Mouse (Mus musculus) midbrain, embryonic 14.5 days (tissue): Measurements from ENCODE around the gene Alox12. TPM values are rescaled to one million over a fixed set of nuclear protein-coding genes. Genes with fewer than 3 reads are reported as not detected.

ENCODE experiments used
- ATAC-seq: fragments of 200-750 bp; cut with Nextera tagmentation; 2 replicates; pipeline ENCODE4 v1.8.0; 2017; ENCODE audit warnings: moderate number of reproducible peaks, moderate library complexity; ENCODE audit not compliant: low FRiP score, low TSS enrichment
- DNase-seq: peaks from one replicate; pipeline ENCODE4 v3.0.0-alpha.2; 2015
- H3K27ac ChIP-seq: fragments of 300-500 bp; sonication (generic); replicated peaks from 2 replicates; pipeline ENCODE4 v1.5.1; 2014; ENCODE audit warnings: mild to moderate bottlenecking, low read depth, low read length, moderate library complexity
- H3K27me3 ChIP-seq: fragments of 300-500 bp; sonication (generic); 2 replicates; pipeline ENCODE4 v1.6.1; 2014; ENCODE audit warnings: low read length, control low read depth, mixed read lengths; ENCODE audit not compliant: control insufficient read depth, insufficient read depth
- H3K36me3 ChIP-seq: fragments of 300-500 bp; sonication (generic); 2 replicates; pipeline ENCODE4 v1.6.1; 2014; ENCODE audit warnings: low read length, control low read depth; ENCODE audit not compliant: control insufficient read depth, insufficient read depth
- H3K4me1 ChIP-seq: fragments of 300-500 bp; sonication (generic); 2 replicates; pipeline ENCODE4 v1.6.1; 2014; ENCODE audit warnings: mild to moderate bottlenecking, antibody characterized with exemption, low read length, control low read depth; ENCODE audit not compliant: control insufficient read depth, insufficient read depth
- H3K4me2 ChIP-seq: fragments of 300-500 bp; sonication (generic); 2 replicates; pipeline ENCODE4 v1.6.1; 2014; ENCODE audit warnings: mild to moderate bottlenecking, low read length, moderate library complexity
- H3K4me3 ChIP-seq: fragments of 300-500 bp; sonication (generic); replicated peaks from 2 replicates; pipeline ENCODE4 v1.5.1; 2014; ENCODE audit warnings: low read depth, low read length
- H3K9ac ChIP-seq: fragments of 300-500 bp; sonication (generic); replicated peaks from 2 replicates; pipeline ENCODE4 v1.6.1; 2014; ENCODE audit warnings: mild to moderate bottlenecking, low read length, moderate library complexity
- H3K9me3 ChIP-seq: fragments of 300-500 bp; sonication (generic); 2 replicates; pipeline ENCODE4 v1.6.1; 2016; ENCODE audit warnings: low read length, control low read depth, mixed read lengths; ENCODE audit not compliant: control insufficient read depth
- WGBS: fragments of 180-500 bp; shearing (Covaris S2); extraction: QIAGEN DNeasy Blood & Tissue Kit; methylation state at CpG from one replicate; pipeline ENCODE4 v1.1.7; 2014; 5-methylcytosine and 5-hydroxymethylcytosine counted together
- polyA plus RNA-seq: library from polyadenylated mRNA; unstranded; fragments of >200 nt; fragmentation: Nextera tagmentation; extraction: Ambion mirVana; gene quantifications from 2 replicates; pipeline ENCODE4 v1.2.1, GENCODE M21; 2014

The Alox12 gene
- polyA plus RNA-seq, 1 experiment from 2014 or later: 0.33 TPM

DNA sequence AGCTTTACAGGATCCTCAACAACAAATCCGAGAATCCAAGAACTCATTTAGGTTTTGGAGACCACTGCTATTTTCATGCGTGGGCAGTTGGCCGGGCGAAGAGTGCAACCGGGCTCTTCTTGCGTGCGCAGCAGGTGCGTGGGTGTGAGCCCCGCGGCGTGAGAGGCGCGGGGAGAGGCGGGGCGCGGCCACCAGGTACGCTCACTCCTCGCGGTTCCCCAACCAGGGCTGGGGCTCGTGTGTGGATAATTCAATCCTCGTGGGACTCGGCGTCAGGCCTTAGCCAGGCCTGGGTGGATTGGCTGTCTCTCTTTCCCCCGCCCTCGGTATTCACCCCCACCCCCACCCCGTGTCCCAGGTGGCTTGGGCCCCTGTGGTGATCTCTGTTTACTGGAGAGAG is 41.4 kb downstream of the Alox12 start:
- WGBS: 4% methylated on average over 26 of the region's 26 CpGs

DNA sequence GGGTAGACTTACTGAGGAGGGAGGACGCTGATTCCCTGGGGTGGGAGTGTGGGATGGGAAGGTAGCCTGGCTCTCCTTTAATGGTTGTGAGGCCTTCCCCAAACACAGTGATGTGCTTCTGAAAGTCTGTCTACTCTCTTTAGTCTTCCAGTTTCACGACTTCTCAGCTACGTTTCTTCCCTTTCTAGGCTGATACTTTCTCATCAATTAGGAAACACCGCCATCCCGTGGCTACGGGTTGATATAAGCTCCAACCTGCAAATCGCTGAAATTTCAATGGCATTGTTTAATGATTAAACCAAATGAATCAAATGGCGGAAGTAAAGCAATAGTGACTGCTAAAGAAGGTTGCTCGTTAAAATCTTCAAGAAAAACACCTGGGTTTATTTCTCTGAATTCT is 42.3 kb downstream of the Alox12 start:
- H3K4me1 ChIP-seq: peaks cover 17% of the 10 kb centered on the region; the same call in 1 of the 2 replicates
- peaks cover 12% of the 10 kb centered on the region; the same call in 1 of the 2 replicates for H3K36me3 ChIP-seq
- ATAC-seq (no peak), DNase-seq (peak; percentile 90)
- H3K4me2 ChIP-seq: peak overlapping the region; percentile 62; the same call in 1 of the 2 replicates
- no peak overlapping the region for H3K9ac ChIP-seq
- no peak overlapping the region for H3K27ac ChIP-seq
- WGBS: 13% methylated on average over 9 of the region's 9 CpGs
- peaks cover 49% of the 10 kb centered on the region for H3K27me3 ChIP-seq
- H3K9me3 ChIP-seq: no peaks in the 10 kb centered on the region
- H3K4me3 ChIP-seq: no peak overlapping the region

More for the DNA sequence above, 41.4 kb downstream of the Alox12 start:
- ATAC-seq: peak; percentile 24; the same call in 1 of the 2 replicates
- Histone ChIP-seq H3K9ac (peak overlapping the region; percentile 46), H3K9me3 (no peaks in the 10 kb centered on the region), H3K27me3 (peaks cover 49% of the 10 kb centered on the region), H3K27ac (no peak overlapping the region), H3K4me2 (peak overlapping the region; percentile 62), H3K36me3 (peaks cover 15% of the 10 kb centered on the region; the same call in 1 of the 2 replicates), H3K4me1 (peaks cover 24% of the 10 kb centered on the region), H3K4me3 (peak overlapping the region; percentile 36)
- DNase-seq: peak; percentile 55

DNA sequence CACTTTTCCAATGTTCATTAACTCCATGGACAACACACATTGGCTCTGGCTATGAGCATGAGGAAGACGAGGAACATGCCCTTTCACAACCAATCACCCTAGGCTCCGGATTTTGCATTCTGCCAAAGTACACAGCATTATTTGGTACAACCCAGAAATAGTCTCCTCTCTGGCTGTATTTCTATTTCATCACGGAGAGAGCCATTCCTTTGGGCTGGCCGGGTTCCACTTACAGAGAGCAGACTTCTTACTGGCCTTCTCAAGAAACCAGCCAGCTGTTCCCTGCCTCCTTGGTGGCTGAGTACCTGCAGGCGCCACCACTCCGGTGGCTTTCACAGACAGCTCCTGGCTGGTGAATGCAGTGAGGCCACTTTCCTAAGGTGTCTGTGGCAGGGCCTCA is 42.7 kb downstream of the Alox12 start, which contains the start of gene Slc16a11:
Slc16a11 (plus strand) TSS at position 330 of the 400 bp plus-strand sequence.
- H3K4me1 ChIP-seq: peaks cover 17% of the 10 kb centered on the region; the same call in 1 of the 2 replicates
- H3K9me3 ChIP-seq: no peaks in the 10 kb centered on the region
- ATAC-seq: no peak
- peaks cover 9% of the 10 kb centered on the region; the same call in 1 of the 2 replicates for H3K36me3 ChIP-seq
- H3K4me3 ChIP-seq: peak within 1 kb of the TSS; percentile 36
- DNase-seq: no peak
- peak within 1 kb of the TSS; percentile 46; the same call in 1 of the 2 replicates for H3K9ac ChIP-seq
- peaks cover 49% of the 10 kb centered on the region for H3K27me3 ChIP-seq
- H3K27ac ChIP-seq: no peak within 1 kb of the TSS
- peak within 1 kb of the TSS; percentile 62 for H3K4me2 ChIP-seq
- WGBS: 67% methylated on average over 6 of the region's 6 CpGs

DNA sequence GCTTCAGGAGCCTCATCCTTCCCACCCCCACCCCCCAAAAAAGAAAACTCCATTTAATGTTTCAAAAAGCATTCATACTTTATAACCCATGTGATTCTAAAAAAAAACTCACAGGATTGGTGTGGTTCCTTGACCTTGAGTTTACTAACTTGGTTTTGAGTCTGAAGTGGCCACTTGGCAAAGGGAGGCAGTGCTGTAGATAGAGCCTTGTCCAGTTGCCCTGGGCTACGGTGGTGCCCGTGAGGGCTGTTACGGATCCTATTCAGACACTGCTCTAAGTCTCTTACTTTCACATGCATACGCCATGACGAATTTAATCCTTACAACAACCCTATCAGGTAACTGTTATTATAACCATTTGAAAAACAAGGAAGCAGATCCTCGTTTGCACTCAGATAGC is 43.2 kb downstream of the Alox12 start:
- Histone ChIP-seq H3K9ac (no peak overlapping the region), H3K4me1 (peaks cover 17% of the 10 kb centered on the region; the same call in 1 of the 2 replicates), H3K27me3 (peaks cover 47% of the 10 kb centered on the region), H3K4me2 (no peak overlapping the region), H3K36me3 (peaks cover 4% of the 10 kb centered on the region; the same call in 1 of the 2 replicates), H3K27ac (no peak overlapping the region), H3K9me3 (no peaks in the 10 kb centered on the region), H3K4me3 (no peak overlapping the region)
- WGBS: 64% methylated on average over 6 of the region's 6 CpGs
- ATAC-seq (no peak), DNase-seq (no peak)

DNA sequence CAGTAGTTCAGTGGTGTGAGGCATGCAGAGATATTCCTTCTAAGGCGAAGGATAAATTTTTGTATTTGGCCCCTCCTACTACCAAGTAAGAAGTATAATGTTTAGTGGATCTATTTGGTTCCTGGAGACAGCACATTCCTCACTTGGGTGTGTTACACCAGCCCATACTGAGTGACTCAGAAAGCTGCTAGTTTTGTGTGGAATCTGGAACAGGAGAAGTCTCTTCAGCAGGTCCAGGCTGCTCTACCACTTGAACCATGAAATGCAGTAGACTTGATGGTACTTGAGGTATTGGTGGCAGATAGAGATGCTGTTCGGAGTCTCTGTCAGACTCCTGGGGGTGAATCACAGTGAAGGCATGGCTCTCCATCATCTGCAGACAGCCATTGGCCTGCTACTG is 44.5 kb downstream of the Alox12 start:
- DNase-seq (no peak), ATAC-seq (no peak)
- Histone ChIP-seq H3K4me1 (peaks cover 17% of the 10 kb centered on the region; the same call in 1 of the 2 replicates), H3K9ac (no peak overlapping the region), H3K36me3 (no peaks in the 10 kb centered on the region), H3K27me3 (peaks cover 35% of the 10 kb centered on the region), H3K4me2 (no peak overlapping the region), H3K9me3 (no peaks in the 10 kb centered on the region), H3K4me3 (no peak overlapping the region), H3K27ac (no peak overlapping the region)
- 95% methylated on average over 2 of the region's 2 CpGs for WGBS

DNA sequence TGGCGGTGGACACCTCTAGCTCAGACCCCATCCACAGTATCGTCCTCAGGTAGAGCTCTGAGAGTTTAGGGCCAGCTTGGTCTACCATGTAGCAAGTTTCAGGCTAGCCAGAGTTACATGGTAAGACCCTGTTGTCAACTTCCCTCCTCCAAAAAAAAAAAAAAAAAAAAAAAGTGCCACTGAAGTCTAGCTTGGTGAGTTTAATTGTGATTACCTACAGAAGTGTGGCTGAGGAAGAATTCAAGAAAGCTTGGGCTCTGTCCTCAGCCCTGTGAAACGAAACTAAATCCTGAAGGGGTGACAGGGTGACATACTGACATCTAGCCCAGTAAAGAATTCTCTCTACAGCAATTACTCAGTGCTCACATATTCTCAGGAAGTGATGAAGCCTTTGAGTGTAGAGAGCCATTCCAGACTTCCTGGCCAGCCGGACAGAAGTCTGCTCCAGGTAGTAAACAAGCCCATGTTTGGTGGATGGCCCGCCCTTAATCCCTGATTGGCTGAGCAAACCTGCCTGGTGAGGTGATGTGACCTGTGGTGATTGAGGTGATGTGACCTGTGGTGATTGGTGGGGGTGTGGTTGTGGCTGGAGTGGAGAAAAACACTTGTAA is 46.3 kb downstream of the Alox12 start:
- no peak overlapping the region for H3K4me3 ChIP-seq
- 0 out of 2 replicates have a peak, but pooled peaks cover 4% of the 10 kb centered on the region for H3K4me1 ChIP-seq
- no peaks in the 10 kb centered on the region for H3K9me3 ChIP-seq
- no peak overlapping the region for H3K27ac ChIP-seq
- no peak for DNase-seq
- H3K36me3 ChIP-seq: no peaks in the 10 kb centered on the region
- peaks cover 17% of the 10 kb centered on the region for H3K27me3 ChIP-seq
- no peak for ATAC-seq
- no peak overlapping the region for H3K9ac ChIP-seq
- 78% methylated on average over 5 of the region's 5 CpGs for WGBS
- no peak overlapping the region for H3K4me2 ChIP-seq

DNA sequence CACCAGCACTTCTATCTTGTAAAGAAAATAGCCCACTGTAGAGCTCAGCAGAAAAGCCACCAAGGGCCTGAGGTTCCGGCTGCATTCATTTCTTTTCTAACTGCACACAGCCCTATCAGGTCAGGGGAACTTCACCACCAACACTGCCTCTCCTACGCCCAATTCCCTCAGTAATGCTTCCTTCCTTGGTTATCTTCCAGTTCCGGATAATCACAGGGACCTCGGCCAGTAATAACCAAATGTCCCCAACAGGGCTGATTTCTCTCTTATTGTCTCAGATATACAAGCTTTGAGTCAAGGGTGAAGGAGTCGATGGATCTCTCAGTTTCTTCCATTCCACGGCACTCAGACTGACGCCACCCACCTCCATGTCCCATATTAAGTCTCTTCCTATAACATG is 47.9 kb downstream of the Alox12 start:
- Histone ChIP-seq H3K36me3 (no peaks in the 10 kb centered on the region), H3K4me3 (no peak overlapping the region), H3K9me3 (no peaks in the 10 kb centered on the region), H3K27me3 (0 out of 2 replicates have a peak, but pooled peaks cover 4% of the 10 kb centered on the region), H3K9ac (no peak overlapping the region), H3K4me2 (no peak overlapping the region), H3K27ac (no peak overlapping the region), H3K4me1 (no peaks in the 10 kb centered on the region)
- ATAC-seq: no peak
- 90% methylated on average over 7 of the region's 7 CpGs for WGBS
- no peak for DNase-seq

DNA sequence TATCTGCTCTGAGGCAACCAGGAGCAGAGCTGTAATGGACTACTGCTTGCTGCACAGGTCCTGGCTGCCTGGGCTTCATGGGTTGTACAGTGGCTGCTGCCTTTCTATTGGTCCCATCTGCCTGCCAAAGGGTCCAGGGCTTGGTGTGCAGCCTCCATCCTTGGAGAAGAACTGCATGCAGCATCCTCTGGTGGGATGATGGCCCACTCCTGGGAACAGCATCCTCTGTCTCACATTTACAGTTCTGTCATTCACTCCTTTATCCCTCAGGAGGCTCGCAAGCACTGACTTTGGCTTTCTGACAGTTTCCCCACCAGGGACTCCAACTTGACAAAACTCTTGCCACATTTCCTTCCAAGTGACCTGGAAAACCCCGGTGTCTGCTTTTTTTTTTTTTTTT is 48.4 kb downstream of the Alox12 start:
- Histone ChIP-seq H3K9me3 (no peaks in the 10 kb centered on the region), H3K4me2 (no peak overlapping the region), H3K4me1 (no peaks in the 10 kb centered on the region), H3K27ac (no peak overlapping the region), H3K4me3 (no peak overlapping the region), H3K27me3 (no peaks in the 10 kb centered on the region), H3K9ac (no peak overlapping the region), H3K36me3 (no peaks in the 10 kb centered on the region)
- no peak for DNase-seq
- 90% methylated on average over 2 of the region's 2 CpGs for WGBS
- ATAC-seq: no peak

DNA sequence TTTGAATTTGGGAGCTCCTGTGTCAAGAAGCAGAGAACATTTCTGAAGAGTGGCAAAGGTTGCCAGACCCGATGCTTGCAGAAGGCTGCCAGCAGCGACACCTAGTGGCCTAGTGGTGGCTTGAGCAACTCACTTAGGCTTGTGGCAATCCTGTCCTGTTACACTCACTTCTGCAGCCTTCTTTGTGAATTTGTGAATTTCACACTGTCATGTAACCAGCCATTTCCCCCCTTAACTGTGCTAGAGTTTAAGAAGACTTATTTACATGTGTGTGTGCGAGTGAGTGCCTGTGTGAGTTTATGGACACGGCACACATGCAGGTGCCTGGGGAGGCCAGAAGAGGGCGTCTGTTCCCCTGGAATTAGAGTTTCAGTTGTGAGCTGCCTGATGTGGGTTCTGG is 53.5 kb downstream of the Alox12 start:
- H3K27ac ChIP-seq: no peak overlapping the region
- no peaks in the 10 kb centered on the region for H3K36me3 ChIP-seq
- H3K27me3 ChIP-seq: no peaks in the 10 kb centered on the region
- no peaks in the 10 kb centered on the region for H3K4me1 ChIP-seq
- no peak for ATAC-seq
- H3K9me3 ChIP-seq: no peaks in the 10 kb centered on the region
- H3K4me3 ChIP-seq: no peak overlapping the region
- H3K9ac ChIP-seq: no peak overlapping the region
- peak; percentile 93 for DNase-seq
- no peak overlapping the region; the same call in 1 of the 2 replicates for H3K4me2 ChIP-seq
- WGBS: 39% methylated on average over 5 of the region's 5 CpGs
